Mouse (Mus musculus): ENCODE results near the gene Mgarp. TPM values are rescaled to one million over a fixed set of nuclear protein-coding genes. Genes with fewer than 3 reads are reported as not detected.
"Not testable (repeated sequence)": the region's sequence is repeated elsewhere in the genome, so short reads cannot be mapped to it uniquely, and the experiment has no call there.

Gene Mgarp
- polyA plus RNA-seq, 1 experiment from 2014 or later, result 11.7 TPM

DNA sequence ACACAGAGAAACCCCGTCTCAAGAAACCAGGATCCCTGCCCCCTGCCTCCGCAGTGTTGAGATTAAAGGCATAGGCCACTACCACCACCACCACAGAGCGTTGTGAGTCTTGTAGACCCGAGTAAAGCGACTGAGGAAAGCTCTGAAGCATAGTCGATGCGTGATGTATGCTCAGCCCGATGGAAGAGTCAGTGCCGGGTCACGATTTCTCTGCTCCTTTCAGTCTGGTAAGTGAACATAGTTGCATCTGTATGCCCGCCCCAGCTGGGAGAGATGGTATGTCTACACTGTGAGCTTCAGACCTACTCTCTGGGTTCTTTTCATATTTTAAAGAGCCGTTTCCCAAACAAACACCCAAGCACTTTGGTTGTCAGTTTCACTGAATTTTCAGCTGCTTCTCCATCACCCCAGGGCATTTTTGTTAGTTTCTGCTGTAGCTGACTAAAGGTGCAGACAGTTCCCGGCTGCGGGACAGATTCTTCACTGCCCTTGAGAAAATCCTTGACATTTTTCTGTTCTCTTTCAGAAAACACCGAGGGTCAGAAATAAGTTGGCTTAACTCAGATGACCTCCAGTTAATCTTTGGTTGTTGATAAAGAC, 1.3 kb upstream of the Mgarp start:
- Histone ChIP-seq H3K27me3 (replicated peaks) (peaks cover 16% of the 10 kb centered on the region), H3K4me2 (no peak overlapping the region), H3K27ac (replicated peaks) (no peak overlapping the region), H3K4me3 (no peak overlapping the region), H3K9me3 (no peaks in the 10 kb centered on the region), H3K4me1 (peaks cover 18% of the 10 kb centered on the region), H3K9ac (no peak overlapping the region), H3K36me3 (peaks cover 4% of the 10 kb centered on the region)
- 50% methylated on average over 15 of the region's 15 CpGs for WGBS
- no peak for ATAC-seq (ENCODE audit: extremely low read depth, insufficient number of reproducible peaks, low FRiP score, low TSS enrichment)

DNA sequence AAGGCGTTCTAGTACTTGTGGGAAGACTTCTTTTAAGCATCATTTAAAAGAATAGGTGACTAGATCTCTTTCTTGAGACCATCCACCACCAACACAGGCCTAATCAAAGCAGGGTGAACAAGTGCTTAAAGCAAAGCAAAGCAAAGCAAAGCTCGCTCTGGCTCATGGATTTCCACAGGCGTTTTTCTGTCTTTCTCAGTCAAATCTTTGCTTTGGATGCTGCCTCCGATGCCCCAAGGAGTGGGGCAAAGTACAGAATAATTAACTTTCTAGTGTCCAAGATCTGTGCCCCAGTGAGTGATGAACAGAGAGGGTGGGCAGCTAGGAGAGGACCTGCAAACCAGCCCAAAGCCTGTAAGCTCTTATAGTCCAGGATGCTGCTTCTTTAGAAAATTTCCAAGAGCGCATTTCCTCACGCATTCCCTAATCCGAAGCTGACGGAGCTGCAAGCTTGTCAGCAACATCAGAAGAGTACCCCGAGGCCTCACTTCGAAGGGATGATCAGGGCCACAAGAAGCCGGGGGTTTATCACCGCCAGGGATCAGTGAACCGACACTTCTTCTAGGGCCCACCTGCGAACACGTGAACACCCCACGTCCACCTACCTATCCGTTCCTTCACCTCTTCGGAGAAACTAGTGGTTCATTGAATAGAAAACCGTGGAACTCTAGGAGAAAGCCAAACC, 935 bp downstream of the Mgarp start:
- peaks cover 16% of the 10 kb centered on the region for H3K27me3 ChIP-seq (replicated peaks)
- H3K9me3 ChIP-seq, result no peaks in the 10 kb centered on the region
- no peak overlapping the region for H3K9ac ChIP-seq
- ATAC-seq (ENCODE audit: extremely low read depth, insufficient number of reproducible peaks, low FRiP score, low TSS enrichment), result no peak
- no peak overlapping the region for H3K27ac ChIP-seq (replicated peaks)
- peaks cover 18% of the 10 kb centered on the region for H3K4me1 ChIP-seq
- peak overlapping the region; percentile 78 for H3K4me2 ChIP-seq
- no peaks in the 10 kb centered on the region for H3K36me3 ChIP-seq
- 28% methylated on average over 19 of the region's 19 CpGs for WGBS
- H3K4me3 ChIP-seq, result peak overlapping the region; percentile 61

DNA sequence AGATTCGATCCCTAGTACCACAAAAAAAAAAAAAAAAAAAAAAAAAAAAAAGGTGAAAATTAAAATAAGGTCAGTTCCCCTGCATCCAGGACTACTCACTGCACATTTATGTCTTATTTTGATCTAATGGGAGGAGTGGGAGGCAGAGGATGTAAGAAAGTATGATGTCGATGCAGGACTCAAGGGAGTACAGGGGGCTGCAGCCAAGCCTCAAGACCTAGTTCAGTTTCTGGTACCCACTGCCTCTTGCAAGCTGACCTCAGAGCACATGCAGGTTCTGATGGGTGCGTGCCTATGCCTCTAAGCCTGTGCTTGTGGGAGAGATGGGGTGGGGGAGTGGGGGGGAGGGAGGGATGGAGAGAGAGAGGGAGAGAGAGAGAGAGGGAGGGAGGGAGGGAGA, 1.7 kb downstream of the Mgarp start:
- Histone ChIP-seq H3K27ac (replicated peaks) (no peak overlapping the region), H3K4me3 (no peak overlapping the region), H3K36me3 (no peaks in the 10 kb centered on the region), H3K9ac (no peak overlapping the region), H3K9me3 (no peaks in the 10 kb centered on the region), H3K4me1 (peaks cover 18% of the 10 kb centered on the region), H3K4me2 (no peak overlapping the region), H3K27me3 (replicated peaks) (peaks cover 16% of the 10 kb centered on the region)
- WGBS, result 63% methylated on average over 3 of the region's 3 CpGs
- no peak for ATAC-seq (ENCODE audit: extremely low read depth, insufficient number of reproducible peaks, low FRiP score, low TSS enrichment)

DNA sequence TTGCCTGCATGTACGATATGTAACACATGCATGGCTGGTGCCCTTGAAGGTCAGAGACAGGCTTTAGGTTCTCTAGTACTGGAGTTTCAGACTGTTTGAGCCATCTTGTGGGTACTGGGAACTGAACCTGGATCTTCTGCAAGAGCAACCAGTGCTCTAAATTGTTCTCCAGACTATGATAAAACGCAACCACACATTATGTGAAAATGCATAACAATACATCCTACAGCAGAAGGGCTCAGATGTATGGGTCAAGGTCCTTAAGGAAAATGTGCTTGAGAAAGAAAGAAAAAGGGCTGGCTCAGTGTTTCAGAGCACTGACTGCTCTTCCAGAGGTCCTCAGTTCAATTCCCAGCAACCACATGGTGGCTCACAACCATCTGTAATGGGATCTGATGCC, 2.9 kb downstream of the Mgarp start:
- Histone ChIP-seq H3K9ac (no peak overlapping the region), H3K9me3 (no peaks in the 10 kb centered on the region), H3K4me2 (no peak overlapping the region), H3K27me3 (replicated peaks) (peaks cover 16% of the 10 kb centered on the region), H3K4me3 (no peak overlapping the region), H3K4me1 (peaks cover 13% of the 10 kb centered on the region), H3K27ac (replicated peaks) (no peak overlapping the region), H3K36me3 (no peaks in the 10 kb centered on the region)
- ATAC-seq (ENCODE audit: extremely low read depth, insufficient number of reproducible peaks, low FRiP score, low TSS enrichment), result no peak
- 81% methylated on average over 2 of the region's 2 CpGs for WGBS

DNA sequence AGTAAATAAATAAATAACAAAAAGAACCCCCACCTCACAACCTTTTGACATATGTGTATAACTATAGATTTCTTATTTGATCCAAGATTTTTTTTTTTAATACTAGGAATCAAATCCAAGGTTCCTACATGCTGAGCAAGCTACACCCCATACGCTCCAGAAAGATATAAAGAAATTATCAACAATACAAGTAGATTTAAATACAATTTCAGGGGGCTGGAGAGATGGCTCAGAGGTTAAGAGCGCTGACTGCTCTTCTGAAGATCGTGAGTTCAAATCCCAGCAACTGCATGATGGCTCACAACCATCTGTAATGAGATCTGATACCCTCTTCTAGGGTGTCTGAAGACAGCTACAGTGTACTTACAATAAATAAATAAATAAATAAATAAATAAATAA, 3.5 kb downstream of the Mgarp start:
- Histone ChIP-seq H3K4me1 (peaks cover 13% of the 10 kb centered on the region), H3K27me3 (replicated peaks) (peaks cover 16% of the 10 kb centered on the region)
- H3K9me3 ChIP-seq; H3K27ac ChIP-seq (replicated peaks); H3K36me3 ChIP-seq; H3K9ac ChIP-seq; H3K4me2 ChIP-seq; H3K4me3 ChIP-seq; ATAC-seq (ENCODE audit: extremely low read depth, insufficient number of reproducible peaks, low FRiP score, low TSS enrichment): not testable (repeated sequence)
- 96% methylated on average over 3 of the region's 3 CpGs for WGBS

DNA sequence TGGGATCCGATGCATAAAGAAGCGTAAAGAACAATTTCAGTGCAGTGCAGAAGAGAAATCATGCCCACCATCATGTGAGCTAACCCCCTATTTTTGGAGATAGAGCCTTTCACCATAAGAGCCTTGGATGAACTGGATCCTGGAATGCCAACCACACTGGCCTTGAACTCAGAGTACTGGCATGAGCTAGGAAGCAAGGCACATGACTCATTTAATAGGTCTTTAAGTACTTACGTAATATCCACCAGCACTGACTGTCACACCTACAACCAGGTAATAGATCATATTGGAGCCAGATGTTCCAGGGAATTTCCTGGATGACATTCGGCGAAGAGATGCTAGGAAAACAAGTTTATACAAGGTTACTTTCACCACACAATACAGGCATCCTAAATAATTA, 4.9 kb downstream of the Mgarp start:
- H3K36me3 ChIP-seq, result no peaks in the 10 kb centered on the region
- peaks cover 15% of the 10 kb centered on the region for H3K4me1 ChIP-seq
- H3K4me3 ChIP-seq, result no peak overlapping the region
- H3K27ac ChIP-seq (replicated peaks), result no peak overlapping the region
- H3K9me3 ChIP-seq, result no peaks in the 10 kb centered on the region
- ATAC-seq (ENCODE audit: extremely low read depth, insufficient number of reproducible peaks, low FRiP score, low TSS enrichment), result no peak
- 87% methylated on average over 5 of the region's 5 CpGs for WGBS
- H3K9ac ChIP-seq, result no peak overlapping the region
- H3K27me3 ChIP-seq (replicated peaks), result peaks cover 10% of the 10 kb centered on the region
- H3K4me2 ChIP-seq, result no peak overlapping the region

DNA sequence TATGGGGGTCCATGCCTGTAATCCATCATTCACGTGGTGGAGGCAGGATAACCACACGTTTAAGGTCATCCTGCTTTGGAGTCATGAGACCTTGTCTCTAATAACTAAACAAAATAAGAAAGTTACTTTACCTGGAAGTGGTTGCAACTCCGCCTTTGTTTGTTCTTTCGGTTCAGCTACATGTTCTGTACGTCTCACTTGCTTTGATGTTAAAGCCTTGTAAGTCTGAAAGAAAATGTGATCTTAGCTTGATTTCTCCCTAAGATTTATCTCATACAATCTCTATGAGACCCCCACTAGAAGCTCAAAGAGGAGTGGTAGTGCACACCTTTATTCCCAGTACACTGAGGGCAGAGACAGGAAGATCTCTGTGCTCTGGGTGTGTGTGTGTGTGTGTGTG, 5.4 kb downstream of the Mgarp start:
- Histone ChIP-seq H3K9me3 (no peaks in the 10 kb centered on the region), H3K27me3 (replicated peaks) (peaks cover 8% of the 10 kb centered on the region), H3K4me3 (no peak overlapping the region), H3K4me1 (peaks cover 14% of the 10 kb centered on the region), H3K36me3 (no peaks in the 10 kb centered on the region), H3K27ac (replicated peaks) (no peak overlapping the region), H3K9ac (no peak overlapping the region), H3K4me2 (no peak overlapping the region)
- no peak for ATAC-seq (ENCODE audit: extremely low read depth, insufficient number of reproducible peaks, low FRiP score, low TSS enrichment)
- whole genome bisulfite sequencing, result 76% methylated on average over 5 of the region's 5 CpGs

DNA sequence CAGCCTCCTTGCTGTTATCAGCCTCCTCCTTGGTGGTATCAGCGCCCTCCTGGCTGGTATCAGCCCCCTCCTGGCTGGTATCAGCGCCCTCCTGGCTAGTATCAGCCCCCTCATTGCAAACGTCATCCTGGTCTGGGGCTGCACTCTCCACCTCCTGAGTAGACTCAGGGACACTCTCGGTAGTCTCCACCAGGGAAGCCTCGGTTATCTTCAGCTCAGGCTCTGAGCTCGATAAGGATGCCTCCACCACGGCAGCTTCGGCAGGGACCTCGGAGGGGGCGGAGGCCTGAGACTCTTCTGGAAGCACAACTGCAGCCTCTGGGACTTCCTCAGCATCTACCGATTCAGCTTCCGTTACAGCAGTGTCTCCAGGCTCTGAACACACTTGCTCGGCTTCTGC, 7.6 kb downstream of the Mgarp start:
- H3K4me1 ChIP-seq, result peaks cover 14% of the 10 kb centered on the region
- WGBS, result 2% methylated on average over 13 of the region's 13 CpGs
- H3K27me3 ChIP-seq (replicated peaks), result no peaks in the 10 kb centered on the region; the same call in 1 of the 2 replicates
- ATAC-seq (ENCODE audit: extremely low read depth, insufficient number of reproducible peaks, low FRiP score, low TSS enrichment), result no peak
- peak overlapping the region; percentile 70 for H3K9ac ChIP-seq
- no peaks in the 10 kb centered on the region for H3K36me3 ChIP-seq
- no peaks in the 10 kb centered on the region for H3K9me3 ChIP-seq
- H3K4me3 ChIP-seq, result peak overlapping the region; percentile 45
- peak overlapping the region; percentile 73 for H3K4me2 ChIP-seq
- no peak overlapping the region for H3K27ac ChIP-seq (replicated peaks)

DNA sequence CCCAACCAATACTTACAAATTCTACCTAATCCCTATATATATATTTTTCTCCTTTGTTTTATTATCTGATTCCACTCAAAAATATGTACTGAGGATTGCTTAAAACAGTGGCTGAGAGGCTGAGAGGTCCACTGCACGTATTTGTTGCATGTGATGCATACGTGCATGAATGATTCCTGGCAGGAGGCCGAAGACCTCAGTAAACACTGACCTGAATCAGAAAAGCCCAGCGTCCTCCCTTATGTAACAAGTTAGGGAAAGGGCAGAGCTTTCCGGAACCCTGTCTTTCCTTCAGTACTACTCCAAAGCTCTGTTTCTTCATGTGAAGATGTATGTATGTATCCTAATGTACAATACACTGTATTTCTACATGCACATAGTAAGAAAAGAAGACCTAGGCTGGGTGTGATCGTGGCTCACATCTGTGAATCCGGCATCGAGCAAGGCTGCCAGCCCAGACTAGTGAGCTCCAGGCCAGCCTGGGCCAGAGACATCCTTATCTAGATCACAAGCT, 8.6 kb downstream of the Mgarp start:
- no peaks in the 10 kb centered on the region for H3K9me3 ChIP-seq
- no peaks in the 10 kb centered on the region; the same call in 1 of the 2 replicates for H3K27me3 ChIP-seq (replicated peaks)
- H3K4me2 ChIP-seq, result no peak overlapping the region
- H3K36me3 ChIP-seq, result no peaks in the 10 kb centered on the region
- no peak overlapping the region for H3K9ac ChIP-seq
- peaks cover 14% of the 10 kb centered on the region for H3K4me1 ChIP-seq
- ATAC-seq (ENCODE audit: extremely low read depth, insufficient number of reproducible peaks, low FRiP score, low TSS enrichment), result no peak
- H3K27ac ChIP-seq (replicated peaks), result no peak overlapping the region
- H3K4me3 ChIP-seq, result no peak overlapping the region
- WGBS, result 54% methylated on average over 8 of the region's 8 CpGs

DNA sequence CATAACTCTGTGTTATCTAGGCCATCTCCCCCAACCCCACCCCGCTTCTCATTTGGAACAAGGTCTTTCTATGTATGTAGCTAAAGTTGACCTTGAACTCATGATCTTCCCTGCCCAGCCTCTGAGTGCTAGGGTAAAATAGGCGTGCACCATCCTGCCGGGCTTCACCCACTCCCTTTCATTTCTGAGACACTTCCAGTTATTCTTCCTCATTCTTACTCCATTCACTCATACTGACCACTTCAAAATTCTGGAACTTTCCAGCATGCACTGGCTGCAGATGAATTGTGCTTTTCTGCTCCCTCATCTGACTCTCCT, 9.4 kb downstream of the Mgarp start:
- 70% methylated on average over 3 of the region's 3 CpGs for WGBS
- H3K4me3 ChIP-seq, result no peak overlapping the region
- H3K4me2 ChIP-seq, result no peak overlapping the region
- H3K9ac ChIP-seq, result no peak overlapping the region
- no peak overlapping the region for H3K27ac ChIP-seq (replicated peaks)
- no peaks in the 10 kb centered on the region for H3K36me3 ChIP-seq
- H3K4me1 ChIP-seq, result peaks cover 14% of the 10 kb centered on the region
- ATAC-seq (ENCODE audit: extremely low read depth, insufficient number of reproducible peaks, low FRiP score, low TSS enrichment), result no peak
- no peaks in the 10 kb centered on the region; the same call in 1 of the 2 replicates for H3K27me3 ChIP-seq (replicated peaks)
- no peaks in the 10 kb centered on the region for H3K9me3 ChIP-seq

DNA sequence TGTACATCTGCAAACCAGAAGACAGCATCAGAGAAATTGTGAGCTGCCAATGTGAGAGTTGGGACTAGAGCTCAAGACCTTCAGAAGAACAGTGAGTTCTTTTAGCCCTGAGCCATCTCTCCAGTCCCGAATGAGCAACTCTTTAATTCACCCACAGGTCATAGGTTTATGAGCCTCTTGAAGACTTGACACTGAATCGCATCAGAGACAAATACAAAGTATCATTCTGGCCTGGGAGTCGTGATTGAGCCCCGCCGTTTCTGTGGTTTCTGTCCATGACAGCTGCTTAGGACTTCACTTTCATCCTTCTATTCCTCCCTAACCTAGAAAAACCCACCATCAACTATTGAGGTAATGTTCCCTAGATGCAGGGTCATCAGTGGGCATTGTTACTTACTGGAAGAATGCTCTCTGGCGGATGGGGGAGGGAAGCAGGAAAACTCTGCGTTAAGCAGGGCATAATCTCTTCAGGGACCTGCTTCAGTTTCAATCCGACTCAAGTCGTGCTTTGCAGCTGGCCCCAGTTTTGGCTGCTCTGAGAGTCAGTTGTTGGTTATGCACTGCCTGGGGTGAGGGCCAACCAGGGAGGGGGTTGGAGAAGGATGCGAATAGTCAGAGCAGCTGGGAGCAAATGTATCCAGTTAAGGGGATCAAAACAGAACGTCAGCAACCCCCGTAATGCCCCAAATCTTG, 10.0 kb downstream of the Mgarp start:
- Histone ChIP-seq H3K4me3 (no peak overlapping the region), H3K9me3 (no peaks in the 10 kb centered on the region), H3K4me2 (no peak overlapping the region), H3K27me3 (replicated peaks) (no peaks in the 10 kb centered on the region; the same call in 1 of the 2 replicates), H3K27ac (replicated peaks) (no peak overlapping the region), H3K4me1 (peaks cover 14% of the 10 kb centered on the region), H3K9ac (no peak overlapping the region), H3K36me3 (no peaks in the 10 kb centered on the region)
- WGBS, result 54% methylated on average over 12 of the region's 12 CpGs
- no peak for ATAC-seq (ENCODE audit: extremely low read depth, insufficient number of reproducible peaks, low FRiP score, low TSS enrichment)
